ENCODE assay signal across 36 mouse cellular contexts in genomic region chr6:146997006-146997405, GRCm38 (mm10). TPM values are rescaled to one million over a fixed set of nuclear protein-coding genes. Genes with fewer than 3 reads are reported as not detected.
"Had no signal": no experiment of that assay in that cellular context is flagged by ENCODE, and none has a peak within 500 bp of the region (broad histone marks: within the 10 kb centered on the region; RNA-seq: fewer than 3 reads in every experiment).

No protein-coding gene starts in this region.

- ATAC-seq: forebrain, embryonic 13.5 days; forebrain, embryonic 14.5 days; forebrain, embryonic 15.5 days; forebrain, embryonic 16.5 days; forebrain, postnatal 0 days had no signal

- H3K27ac ChIP-seq: embryonic facial prominence, embryonic 10.5 days; embryonic facial prominence, embryonic 12.5 days; embryonic facial prominence, embryonic 13.5 days; embryonic facial prominence, embryonic 15.5 days; forebrain, embryonic 12.5 days; forebrain, embryonic 13.5 days; forebrain, embryonic 15.5 days; gastrocnemius, adult 2 months; heart, adult 2 months had no signal

- DNase-seq: cerebellum, adult 2 months; cerebellum, adult 8-10 months; cerebellum, adult 9-10 months; cerebellum, adult 9-11 months; cerebellum, postnatal 10 days; cerebellum, postnatal 14 days; cerebellum, postnatal 25 days; cerebellum, postnatal 36 days; embryo, embryonic 11 days; forebrain, postnatal 0 days; gastrocnemius, adult 2 months; gastrocnemius, postnatal 10 days; gastrocnemius, postnatal 14 days; gastrocnemius, postnatal 25 days; heart, adult 11 months; heart, adult 18-20 months; heart, adult 2 months had no signal

- H3K9ac ChIP-seq: embryonic facial prominence, embryonic 12.5 days; embryonic facial prominence, embryonic 13.5 days; embryonic facial prominence, embryonic 15.5 days; forebrain, embryonic 12.5 days; forebrain, embryonic 13.5 days; forebrain, embryonic 15.5 days; forebrain, postnatal 0 days had no signal

- H3K36me3 ChIP-seq: forebrain, embryonic 12.5 days; forebrain, embryonic 15.5 days had no signal

- H3K9me3 ChIP-seq: embryonic facial prominence, embryonic 10.5 days; embryonic facial prominence, embryonic 12.5 days; embryonic facial prominence, embryonic 13.5 days; embryonic facial prominence, embryonic 15.5 days; forebrain, embryonic 12.5 days; forebrain, embryonic 13.5 days; forebrain, embryonic 15.5 days had no signal

- H3K4me3 ChIP-seq: embryonic facial prominence, embryonic 10.5 days; embryonic facial prominence, embryonic 12.5 days; embryonic facial prominence, embryonic 13.5 days; embryonic facial prominence, embryonic 15.5 days; erythroblast, embryonic 14.5 days; forebrain, embryonic 12.5 days; forebrain, embryonic 13.5 days; forebrain, embryonic 15.5 days; gastrocnemius, adult 2 months; heart, adult 2 months had no signal

- H3K4me1 ChIP-seq: embryonic facial prominence, embryonic 10.5 days; embryonic facial prominence, embryonic 12.5 days; forebrain, embryonic 12.5 days; forebrain, embryonic 13.5 days; forebrain, embryonic 15.5 days had no signal

- H3K4me2 ChIP-seq: embryonic facial prominence, embryonic 12.5 days; embryonic facial prominence, embryonic 13.5 days; embryonic facial prominence, embryonic 15.5 days; forebrain, embryonic 12.5 days; forebrain, embryonic 13.5 days; forebrain, embryonic 15.5 days had no signal

- H3K27me3 ChIP-seq: embryonic facial prominence, embryonic 12.5 days; embryonic facial prominence, embryonic 13.5 days; embryonic facial prominence, embryonic 15.5 days; forebrain, embryonic 12.5 days; forebrain, embryonic 13.5 days; forebrain, embryonic 15.5 days had no signal

RNA-seq across cellular contexts. Expression of gene Rep15, which starts 35.4 kb away (rescaled TPM):
- total RNA-seq: common myeloid progenitor, adult 5-6 weeks had no signal
- polyA plus RNA-seq: erythroblast, embryonic 14.5 days had no signal

RNA-seq across cellular contexts. Expression of gene 1700034J05Rik, which starts 42.8 kb away (rescaled TPM):
- total RNA-seq: common myeloid progenitor, adult 5-6 weeks; forebrain, postnatal 0 days; gastrocnemius, adult 18-20 months; gastrocnemius, adult 2 months; gastrocnemius, adult 8-10 months; gastrocnemius, postnatal 10 days; gastrocnemius, postnatal 14 days; gastrocnemius, postnatal 25 days; gastrocnemius, postnatal 4 days; granulocyte monocyte progenitor cell, adult 5-6 weeks; heart, adult 18-20 months; heart, adult 2 months; heart, adult 8-10 months had no signal
- polyA plus RNA-seq: cerebellum, adult 2 months; cortical plate, adult 2 months; embryonic facial prominence, embryonic 11.5 days; erythroblast, embryonic 14.5 days; forebrain, embryonic 12.5 days; forebrain, embryonic 14.5 days; forebrain, embryonic 15.5 days; forebrain, embryonic 16.5 days; forebrain, postnatal 0 days; frontal cortex, adult 2 months; heart, adult 2 months had no signal
